Mouse (Mus musculus) lung, postnatal 25 days (tissue): Measurements from ENCODE around the gene Slc26a10.
"Not testable (repeated sequence)": the region's sequence is repeated elsewhere in the genome, so short reads cannot be mapped to it uniquely, and the experiment has no call there.

Source experiments
- DNase-seq: peaks from one replicate; pipeline ENCODE4 v3.0.0; 2022; ENCODE audit warnings: low spot score

Gene Slc26a10

GRCm38 (mm10) chr10:127162771-127163261, 17.6 kb downstream of the Slc26a10 start:
- DNase-seq, result peak; percentile 34

GRCm38 (mm10) chr10:127160728-127161127, 19.7 kb downstream of the Slc26a10 start:
- DNase-seq, result no peak

GRCm38 (mm10) chr10:127160081-127160480, 20.4 kb downstream of the Slc26a10 start:
- DNase-seq, result no peak

- no peak for DNase-seq
These were observed 22.0 kb downstream of the Slc26a10 start for GRCm38 (mm10) chr10:127158471-127158870.

GRCm38 (mm10) chr10:127156511-127156910, 23.9 kb downstream of the Slc26a10 start:
- no peak for DNase-seq

- DNase-seq, result no peak
These were observed 24.4 kb downstream of the Slc26a10 start for GRCm38 (mm10) chr10:127156089-127156488.

GRCm38 (mm10) chr10:127154652-127155051, 25.8 kb downstream of the Slc26a10 start:
- no peak for DNase-seq

- no peak for DNase-seq
These were observed 26.2 kb downstream of the Slc26a10 start for GRCm38 (mm10) chr10:127154241-127154640.

GRCm38 (mm10) chr10:127153323-127153722, 27.1 kb downstream of the Slc26a10 start:
- no peak for DNase-seq

- DNase-seq, result not testable (repeated sequence)
These were observed 27.9 kb downstream of the Slc26a10 start for GRCm38 (mm10) chr10:127152556-127152955.

GRCm38 (mm10) chr10:127151233-127151632, 29.2 kb downstream of the Slc26a10 start:
- not testable (repeated sequence) for DNase-seq

GRCm38 (mm10) chr10:127150471-127150872, 30.0 kb downstream of the Slc26a10 start:
- no peak for DNase-seq

GRCm38 (mm10) chr10:127147135-127147534, 33.3 kb downstream of the Slc26a10 start:
- no peak for DNase-seq

- no peak for DNase-seq
These were observed 35.1 kb downstream of the Slc26a10 start for GRCm38 (mm10) chr10:127145303-127145702.

- DNase-seq, result peak; percentile 52
These were observed 35.9 kb downstream of the Slc26a10 start for GRCm38 (mm10) chr10:127144536-127144935.

- no peak for DNase-seq
These were observed 37.2 kb downstream of the Slc26a10 start for GRCm38 (mm10) chr10:127143228-127143627.

- peak; percentile 38 for DNase-seq
These were observed 38.9 kb downstream of the Slc26a10 start for GRCm38 (mm10) chr10:127141500-127141899.

GRCm38 (mm10) chr10:127140971-127141370, 39.5 kb downstream of the Slc26a10 start:
- DNase-seq, result no peak

- no peak for DNase-seq
These were observed 41.9 kb downstream of the Slc26a10 start for GRCm38 (mm10) chr10:127138328-127139141.

- DNase-seq, result no peak
These were observed 42.5 kb downstream of the Slc26a10 start for GRCm38 (mm10) chr10:127137896-127138295.

- peak; percentile 64 for DNase-seq
These were observed 43.9 kb downstream of the Slc26a10 start for GRCm38 (mm10) chr10:127136510-127136909.

GRCm38 (mm10) chr10:127135118-127135836, 45.2 kb downstream of the Slc26a10 start:
- no peak for DNase-seq
